38 mouse cellular contexts compared by ENCODE assay signal in the genomic region with DNA sequence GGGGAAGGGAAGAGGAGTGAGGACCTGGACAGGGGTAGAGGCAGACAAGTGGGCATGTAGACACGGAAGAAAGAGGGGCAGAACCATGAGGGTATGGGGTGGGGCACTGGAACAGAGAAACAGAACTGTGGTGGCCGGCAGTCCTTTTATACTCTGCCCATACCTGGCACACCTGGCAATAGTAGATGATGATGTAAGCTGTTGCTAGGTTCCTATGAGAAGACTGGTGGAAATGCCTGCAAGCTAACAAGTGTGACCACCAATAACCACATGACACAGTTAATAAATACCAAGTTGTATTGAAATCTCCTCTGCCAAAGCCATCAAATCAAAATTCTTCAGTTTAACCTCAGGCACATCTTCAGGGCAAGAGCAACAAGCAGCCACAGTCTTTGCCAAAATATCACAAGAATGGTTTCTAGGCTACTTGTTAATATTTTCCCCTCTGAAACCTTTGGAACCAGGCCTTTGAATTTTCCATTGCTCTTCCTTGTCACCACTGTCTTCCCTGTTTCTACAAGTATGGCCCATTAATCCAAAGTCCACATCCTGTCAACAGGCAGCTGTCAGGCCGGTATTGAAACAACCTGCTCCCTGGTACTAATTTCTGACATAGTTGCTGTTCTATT. TPM values are rescaled to one million over a fixed set of nuclear protein-coding genes. Genes with fewer than 3 reads are reported as not detected.
DNase-seq lines count a peak whose midpoint lies in the region; ATAC-seq lines count a peak whose summit lies in the region.
"Had no signal": no experiment of that assay in that cellular context is flagged by ENCODE, and none has a peak within 500 bp of the region (broad histone marks: within the 10 kb centered on the region; RNA-seq: fewer than 3 reads in every experiment).

No protein-coding gene starts in this region.

- intact Hi-C loops in gastrocnemius, postnatal 14 days (cut with DNase I; ENCODE audit: low total_unique reads): no loop called here

- WGBS in heart, embryonic 10.5 days: 84% methylated on average over 3 of the region's 3 CpGs
- 81% methylated on average over 3 of the region's 3 CpGs for WGBS in kidney, embryonic 15.5 days

- no peak overlapping the region for H3K4me3 ChIP-seq in heart, embryonic 10.5 days
- H3K4me3 ChIP-seq in kidney, embryonic 15.5 days (replicated peaks): no peak overlapping the region
- H3K4me3 ChIP-seq: embryonic facial prominence, embryonic 13.5 days; forebrain, embryonic 10.5 days; forebrain, embryonic 15.5 days; heart, embryonic 15.5 days; layer of hippocampus, adult 2 months; left cerebral cortex, adult 2 months; limb, embryonic 12.5 days; liver, embryonic 15.5 days; stomach, embryonic 15.5 days had no signal

- H3K4me2 ChIP-seq in kidney, embryonic 15.5 days: no peak overlapping the region
- H3K4me2 ChIP-seq: embryonic facial prominence, embryonic 13.5 days; forebrain, embryonic 15.5 days; heart, embryonic 15.5 days; limb, embryonic 12.5 days; liver, embryonic 15.5 days; lung, embryonic 14.5 days; stomach, embryonic 15.5 days had no signal

- peak; percentile 53 for DNase-seq in heart, adult 11 months
- DNase-seq in heart, embryonic 10.5 days (ENCODE audit: low spot score): no peak
- peak; percentile 93 for DNase-seq in kidney, adult 9 months
- DNase-seq in kidney, postnatal 14 days: peak; percentile 31
- no peak for DNase-seq in gastrocnemius, postnatal 14 days
- DNase-seq in c-Kit-positive CD71-positive TER-119-positive erythroid progenitor cells, embryonic 14.5 days (ENCODE audit: low spot score): no peak
- DNase-seq: adrenal gland, postnatal 14 days; cerebellum, adult 11-12 months; cerebellum, adult 9-11 months; lung, embryonic 14.5 days; lung, postnatal 14 days; midbrain, embryonic 14.5 days; retina, postnatal 1 day; right cerebral cortex, postnatal 14 days; thymus, adult 18-20 months had no signal

- no peaks in the 10 kb centered on the region for H3K36me3 ChIP-seq in heart, embryonic 10.5 days
- H3K36me3 ChIP-seq in kidney, embryonic 15.5 days: no peaks in the 10 kb centered on the region
- H3K36me3 ChIP-seq: embryonic facial prominence, embryonic 13.5 days; forebrain, embryonic 10.5 days; forebrain, embryonic 15.5 days; heart, embryonic 15.5 days; limb, embryonic 12.5 days; liver, embryonic 15.5 days; stomach, embryonic 15.5 days had no signal

- H3K4me1 ChIP-seq in heart, embryonic 10.5 days: no peaks in the 10 kb centered on the region
- no peaks in the 10 kb centered on the region for H3K4me1 ChIP-seq in kidney, embryonic 15.5 days
- H3K4me1 ChIP-seq: embryonic facial prominence, embryonic 13.5 days; heart, embryonic 15.5 days; limb, embryonic 12.5 days; stomach, embryonic 15.5 days had no signal

- H3K9me3 ChIP-seq in heart, embryonic 10.5 days: no peaks in the 10 kb centered on the region
- no peaks in the 10 kb centered on the region for H3K9me3 ChIP-seq in kidney, embryonic 15.5 days (replicated peaks)
- H3K9me3 ChIP-seq: embryonic facial prominence, embryonic 13.5 days; forebrain, embryonic 10.5 days; forebrain, embryonic 15.5 days; heart, embryonic 15.5 days; limb, embryonic 12.5 days; liver, embryonic 15.5 days; stomach, embryonic 15.5 days had no signal

- no peak overlapping the region for H3K27ac ChIP-seq in heart, embryonic 10.5 days
- H3K27ac ChIP-seq in kidney, embryonic 15.5 days: no peak overlapping the region
- H3K27ac ChIP-seq: embryonic facial prominence, embryonic 13.5 days; forebrain, embryonic 10.5 days; forebrain, embryonic 15.5 days; heart, embryonic 15.5 days; layer of hippocampus, adult 2 months; left cerebral cortex, adult 2 months; limb, embryonic 12.5 days; stomach, embryonic 15.5 days had no signal

- no peak overlapping the region for H3K9ac ChIP-seq in kidney, embryonic 15.5 days
- H3K9ac ChIP-seq: embryonic facial prominence, embryonic 13.5 days; forebrain, embryonic 15.5 days; heart, embryonic 15.5 days; limb, embryonic 12.5 days; liver, embryonic 15.5 days; lung, embryonic 14.5 days; stomach, embryonic 15.5 days had no signal

- no peaks in the 10 kb centered on the region for H3K27me3 ChIP-seq in heart, embryonic 10.5 days (ENCODE audit: insufficient read depth, poor library complexity, severe bottlenecking)
- H3K27me3 ChIP-seq in kidney, embryonic 15.5 days: no peaks in the 10 kb centered on the region
- H3K27me3 ChIP-seq: CH12.LX; embryonic facial prominence, embryonic 13.5 days; forebrain, embryonic 15.5 days; heart, embryonic 15.5 days; limb, embryonic 12.5 days; liver, embryonic 15.5 days; stomach, embryonic 15.5 days had no signal

- ATAC-seq in kidney, embryonic 15.5 days (replicated peaks; ENCODE audit: low FRiP score): no peak
- ATAC-seq: forebrain, embryonic 15.5 days; hindbrain, embryonic 16.5 days had no signal

RNA-seq across cellular contexts. Expression of a gene that starts 9.0 kb away (rescaled TPM):
- polyA plus RNA-seq in heart, embryonic 10.5 days (2016; fragmentation: Nextera tagmentation; extraction: Ambion mirVana): 56.4 and 64.3 TPM in 2 replicates
- 71.7 and 74.7 TPM in 2 replicates for polyA plus RNA-seq in kidney, embryonic 15.5 days (2015; fragmentation: Nextera tagmentation; extraction: Ambion mirVana)
- total RNA-seq in gastrocnemius, postnatal 14 days (2021): 10 to 100 TPM; 18.6 to 19.5 TPM

RNA-seq across cellular contexts. Expression of a gene that starts 19.1 kb away (rescaled TPM):
- polyA plus RNA-seq in heart, embryonic 10.5 days (2016; fragmentation: Nextera tagmentation; extraction: Ambion mirVana): 0.18 and 0.33 TPM in 2 replicates
- polyA plus RNA-seq in kidney, embryonic 15.5 days (2015; fragmentation: Nextera tagmentation; extraction: Ambion mirVana): 0.13 and 0.26 TPM in 2 replicates
- not detected for total RNA-seq in gastrocnemius, postnatal 14 days (2021)
- total RNA-seq: adrenal gland, postnatal 14 days; CH12.LX; common myeloid progenitor, adult 5-6 weeks; gastrocnemius, adult 8-10 months; heart, postnatal 25 days; liver, adult 2 months; monocyte, adult 5-6 weeks had no signal
- polyA plus RNA-seq: heart, embryonic 15.5 days; liver, adult 2 months; liver, embryonic 15.5 days had no signal

RNA-seq across cellular contexts. Expression of a gene that starts 19.7 kb away (rescaled TPM):
- not detected in 2 replicates for polyA plus RNA-seq in heart, embryonic 10.5 days (2016; fragmentation: Nextera tagmentation; extraction: Ambion mirVana)
- polyA plus RNA-seq in kidney, embryonic 15.5 days (2015; fragmentation: Nextera tagmentation; extraction: Ambion mirVana): not detected in 2 replicates
- total RNA-seq in gastrocnemius, postnatal 14 days (2021): not detected
- total RNA-seq: adrenal gland, postnatal 14 days; CH12.LX; common myeloid progenitor, adult 5-6 weeks; gastrocnemius, adult 8-10 months; heart, postnatal 25 days; layer of hippocampus, adult 2 months; layer of hippocampus, postnatal 14 days; left cerebral cortex, adult 2 months; left cerebral cortex, postnatal 25 days; liver, adult 2 months; monocyte, adult 5-6 weeks had no signal
- polyA plus RNA-seq: C2C12; embryonic facial prominence, embryonic 13.5 days; forebrain, embryonic 10.5 days; heart, embryonic 15.5 days; hindbrain, embryonic 16.5 days; intestine, embryonic 14.5 days; limb, embryonic 12.5 days; liver, adult 2 months; liver, embryonic 15.5 days; lung, embryonic 14.5 days; midbrain, embryonic 14.5 days; neural tube, embryonic 14.5 days had no signal

RNA-seq across cellular contexts. Expression of a gene that starts 30.7 kb away (rescaled TPM):
- polyA plus RNA-seq in heart, embryonic 10.5 days (2016; fragmentation: Nextera tagmentation; extraction: Ambion mirVana): 0.21 and 0.26 TPM in 2 replicates
- polyA plus RNA-seq in kidney, embryonic 15.5 days (2015; fragmentation: Nextera tagmentation; extraction: Ambion mirVana): 0.10 TPM in 1 of 2 replicates, not detected in the other
- total RNA-seq in gastrocnemius, postnatal 14 days (2021): under 1 TPM in 1 of 2 experiments, not detected in 1; 0.08 TPM
- total RNA-seq: gastrocnemius, adult 8-10 months; monocyte, adult 5-6 weeks had no signal
- polyA plus RNA-seq: forebrain, embryonic 10.5 days; forebrain, embryonic 15.5 days; hindbrain, embryonic 11.5 days; midbrain, embryonic 14.5 days had no signal

Comparison
In these comparisons a context has a peak if more than half of its experiments do, and no peak if none do; other contexts are left out.
1. DNase-seq: peak in heart, adult 11 months (single experiment), kidney, adult 9 months (single experiment) and kidney, postnatal 14 days (single experiment); none in heart, embryonic 10.5 days (single experiment), gastrocnemius, postnatal 14 days (single experiment) and c-Kit-positive CD71-positive TER-119-positive erythroid progenitor cells, embryonic 14.5 days (single experiment).